Mouse (Mus musculus) T-helper 1 cell (primary cell): ENCODE measurements around the gene Olfr681.
"Not testable (repeated sequence)": the region's sequence is repeated elsewhere in the genome, so short reads cannot be mapped to it uniquely, and the experiment has no call there.

Experiments used
- in situ Hi-C: fragments of 300-600 bp; cut with MboI, MseI; formaldehyde crosslinking; loops from one replicate; pipeline ENCODE4 v1.15.1; 2025; ENCODE audit warnings: high pct_unique_total_duplicates

Olfr681 gene

DNA sequence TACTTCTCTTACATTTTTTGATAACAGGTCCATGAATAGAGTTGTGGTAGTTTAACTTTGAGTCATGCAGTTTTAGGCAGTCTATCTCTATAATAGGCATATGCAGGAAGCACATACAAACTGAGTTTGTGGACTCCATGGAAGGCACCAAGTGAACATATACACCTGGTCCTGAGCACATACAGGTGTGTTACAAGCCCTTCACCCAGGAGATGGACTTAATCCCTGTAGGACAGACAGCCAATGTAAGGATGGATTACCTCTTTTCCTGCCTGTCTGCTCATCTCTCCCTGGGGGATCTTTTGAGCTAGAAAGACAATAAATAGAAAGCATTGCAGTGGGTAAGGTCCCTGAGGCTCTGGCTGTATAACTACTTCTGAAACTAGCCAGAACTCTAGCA is at the start of gene Olfr681:
TSS of gene Olfr681 (plus strand) at position 301 of the 400 bp plus-strand sequence.
- in situ Hi-C loops, result no loop called here

GRCm38 (mm10) chr7:105080905-105081304 is 35.7 kb upstream of the Olfr681 start, which contains the start of gene Olfr679:
Gene Olfr679, plus strand, starts transcription at chr7:105081205.
- in situ Hi-C loops, result no loop called here

GRCm38 (mm10) chr7:105092717-105093116 is 23.9 kb upstream of the Olfr681 start, which contains the start of gene Olfr680-ps1:
Gene Olfr680-ps1, minus strand, starts transcription at chr7:105092817.
- in situ Hi-C loops, result not testable (repeated sequence)

- in situ Hi-C loops, result no loop called here
Observed at GRCm38 (mm10) chr7:105141275-105141674, 24.6 kb downstream of the Olfr681 start.

DNA sequence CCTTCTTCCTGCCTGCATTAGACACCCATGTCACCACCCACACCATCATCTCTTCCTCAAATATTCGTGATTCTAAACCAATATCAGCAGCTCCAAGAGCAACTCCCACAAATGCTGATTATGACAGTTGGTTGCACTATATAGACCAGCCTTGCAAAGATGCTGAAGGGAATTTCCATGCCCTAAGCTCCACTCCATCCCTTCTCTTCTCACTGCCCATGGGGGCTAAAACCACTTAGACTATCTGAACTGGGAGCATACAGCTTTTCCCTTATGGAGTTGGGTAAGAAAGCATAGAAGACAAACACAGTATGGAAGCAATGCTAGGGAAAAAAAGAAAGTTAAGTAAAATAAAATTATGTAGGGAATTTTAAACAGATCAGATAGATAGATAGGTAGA is 30.3 kb downstream of the Olfr681 start, which contains the start of gene Olfr683:
TSS of gene Olfr683 (minus strand) at position 101 of the 400 bp plus-strand sequence.
- in situ Hi-C loops, result no loop called here

- in situ Hi-C loops, result no loop called here
Observed at GRCm38 (mm10) chr7:105163553-105163952, 46.9 kb downstream of the Olfr681 start, which contains the start of gene Olfr684. Gene Olfr684, minus strand, starts transcription at chr7:105163653.

GRCm38 (mm10) chr7:105170773-105171172 is 54.1 kb downstream of the Olfr681 start:
- in situ Hi-C loops, result loop anchor here (5.0 to 10.0 kb wide), 2 partner anchors 793 to 1446 kb away; no protein-coding TSS in a partner anchor
